Mouse (Mus musculus): Measurements from ENCODE around the gene Hmga1. TPM values are rescaled to one million over a fixed set of nuclear protein-coding genes. Genes with fewer than 3 reads are reported as not detected.

The Hmga1 gene
- polyA plus RNA-seq, 1 experiment from 2014 or later, result 186 TPM

DNA sequence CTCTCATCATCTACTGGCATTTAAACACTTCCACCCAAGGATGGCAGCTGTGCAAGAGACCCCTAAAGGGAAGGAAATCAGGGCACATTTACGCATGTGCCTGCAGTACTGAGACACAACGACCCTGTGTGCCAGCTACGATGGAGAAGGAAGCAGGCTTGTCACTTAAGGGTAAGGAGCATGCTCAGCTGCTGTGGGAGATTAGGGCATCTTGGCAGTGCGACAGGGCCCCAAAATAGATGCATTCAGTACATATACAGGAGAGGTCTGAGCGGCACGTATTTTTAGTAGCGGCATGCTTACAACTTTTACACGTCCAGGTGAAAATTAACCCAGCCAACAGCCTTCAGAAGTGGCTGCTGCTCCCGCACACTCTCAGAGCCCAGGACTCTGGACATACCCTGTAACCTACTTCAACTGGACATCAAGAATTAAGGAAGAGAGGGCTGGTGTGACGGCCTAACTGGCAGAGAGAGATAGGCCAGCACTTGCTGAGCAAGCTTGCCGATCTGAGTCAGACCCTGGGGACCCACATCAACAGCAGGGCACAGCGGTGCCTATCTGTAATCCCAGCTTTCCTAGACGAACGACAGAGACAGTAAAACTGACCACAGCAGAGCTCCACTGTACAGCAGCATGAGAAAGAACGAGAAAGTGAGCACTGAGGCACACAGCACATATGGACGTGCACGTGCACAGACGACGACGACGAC, 47.4 kb downstream of the Hmga1 start:
- Histone ChIP-seq H3K4me3 (ENCODE audit: low read length) (0 out of 2 replicates have a peak overlapping the region, but pooled peaks have one; percentile 8), H3K9me3 (replicated peaks; ENCODE audit: control insufficient read depth, low read length) (no peaks in the 10 kb centered on the region), H3K27ac (ENCODE audit: low read length) (peak overlapping the region; percentile 97), H3K27me3 (ENCODE audit: control insufficient read depth, insufficient read depth, low read length) (no peaks in the 10 kb centered on the region), H3K4me1 (ENCODE audit: control insufficient read depth, insufficient read depth, low read length) (peaks cover 65% of the 10 kb centered on the region), H3K4me2 (ENCODE audit: low read depth, low read length) (peak overlapping the region; percentile 51), H3K9ac (ENCODE audit: low read length) (peak overlapping the region; percentile 66), H3K36me3 (ENCODE audit: control insufficient read depth, insufficient read depth) (no peaks in the 10 kb centered on the region)
- 39% methylated on average over 21 of the region's 21 CpGs for WGBS
- peak; percentile 86 for ATAC-seq (replicated peaks; ENCODE audit: extremely low read depth, insufficient read depth, low FRiP score)

DNA sequence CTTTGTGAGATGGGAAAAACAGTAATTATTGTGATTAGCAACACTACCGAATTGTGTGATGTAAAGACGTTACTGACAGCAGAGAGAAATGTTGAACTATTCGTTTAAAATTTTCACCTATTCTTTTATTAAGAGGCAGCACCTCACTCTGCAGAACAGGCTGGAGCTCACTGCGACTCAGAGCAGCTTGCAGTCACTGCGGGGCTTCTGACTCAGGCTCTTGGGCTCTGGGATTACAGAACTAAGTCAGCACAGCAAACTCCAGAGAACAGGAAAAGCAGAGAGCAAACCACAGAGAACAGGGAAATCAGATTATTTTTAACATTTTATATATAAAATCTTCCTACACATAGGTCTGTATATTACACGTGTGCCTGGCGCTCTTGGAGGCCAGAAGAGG, 53.3 kb downstream of the Hmga1 start:
- peaks cover 60% of the 10 kb centered on the region for H3K4me1 ChIP-seq (ENCODE audit: control insufficient read depth, insufficient read depth, low read length)
- no peak for ATAC-seq (replicated peaks; ENCODE audit: extremely low read depth, insufficient read depth, low FRiP score)
- no peaks in the 10 kb centered on the region for H3K36me3 ChIP-seq (ENCODE audit: control insufficient read depth, insufficient read depth)
- no peaks in the 10 kb centered on the region for H3K9me3 ChIP-seq (replicated peaks; ENCODE audit: control insufficient read depth, low read length)
- no peaks in the 10 kb centered on the region for H3K27me3 ChIP-seq (ENCODE audit: control insufficient read depth, insufficient read depth, low read length)
- no peak overlapping the region for H3K9ac ChIP-seq (ENCODE audit: low read length)
- H3K27ac ChIP-seq (ENCODE audit: low read length), result no peak overlapping the region
- no peak overlapping the region for H3K4me2 ChIP-seq (ENCODE audit: low read depth, low read length)
- H3K4me3 ChIP-seq (ENCODE audit: low read length), result no peak overlapping the region
- 89% methylated on average over 7 of the region's 7 CpGs for WGBS

DNA sequence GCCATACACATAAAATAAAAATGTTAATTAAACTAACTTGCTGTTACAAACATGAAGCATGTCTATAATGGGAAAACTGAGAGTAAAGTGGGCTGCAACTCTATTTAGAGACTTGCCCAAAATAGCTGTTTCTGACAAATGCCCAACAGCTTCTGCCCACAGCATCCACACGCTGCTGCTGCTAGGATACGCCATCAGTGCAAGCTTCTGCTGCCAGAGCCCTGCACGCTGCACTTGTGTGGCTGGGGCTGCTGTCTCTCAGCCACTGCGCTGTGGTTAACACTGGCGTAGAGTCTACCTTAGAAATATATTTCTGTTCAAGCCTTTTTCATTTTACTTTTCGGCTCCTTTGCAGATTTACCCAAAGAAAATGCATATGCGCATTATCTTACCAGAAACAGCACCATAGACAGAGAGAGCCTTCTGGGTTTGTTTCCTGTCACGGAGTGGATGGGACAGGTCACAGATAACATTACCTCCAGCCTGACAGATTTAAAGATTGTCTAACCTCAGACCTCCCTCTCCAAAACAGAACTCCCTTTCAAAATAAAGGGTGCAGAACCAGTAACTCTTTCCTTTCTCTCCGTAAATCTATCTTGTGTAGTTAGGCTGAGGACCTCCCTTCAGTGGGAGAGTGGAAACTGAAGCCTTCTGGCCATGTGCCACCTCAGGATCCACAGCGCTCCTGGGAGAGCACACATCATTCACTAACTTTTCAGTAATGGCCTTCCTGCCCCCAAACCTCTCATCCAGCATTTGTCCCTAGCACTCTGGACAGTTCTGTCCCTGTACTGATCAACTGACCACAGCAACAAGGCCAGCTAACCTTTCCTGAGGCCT, 54.6 kb downstream of the Hmga1 start:
- 0 out of 2 replicates have a peak overlapping the region, but pooled peaks have one; percentile 0 for H3K9ac ChIP-seq (ENCODE audit: low read length)
- peak overlapping the region; percentile 6 for H3K4me2 ChIP-seq (ENCODE audit: low read depth, low read length)
- H3K4me1 ChIP-seq (ENCODE audit: control insufficient read depth, insufficient read depth, low read length), result peaks cover 61% of the 10 kb centered on the region
- H3K27ac ChIP-seq (ENCODE audit: low read length), result peak overlapping the region; percentile 57
- WGBS, result 44% methylated on average over 10 of the region's 10 CpGs
- no peak overlapping the region for H3K4me3 ChIP-seq (ENCODE audit: low read length)
- H3K9me3 ChIP-seq (replicated peaks; ENCODE audit: control insufficient read depth, low read length), result no peaks in the 10 kb centered on the region
- H3K36me3 ChIP-seq (ENCODE audit: control insufficient read depth, insufficient read depth), result no peaks in the 10 kb centered on the region
- no peak for ATAC-seq (replicated peaks; ENCODE audit: extremely low read depth, insufficient read depth, low FRiP score)
- no peaks in the 10 kb centered on the region for H3K27me3 ChIP-seq (ENCODE audit: control insufficient read depth, insufficient read depth, low read length)

DNA sequence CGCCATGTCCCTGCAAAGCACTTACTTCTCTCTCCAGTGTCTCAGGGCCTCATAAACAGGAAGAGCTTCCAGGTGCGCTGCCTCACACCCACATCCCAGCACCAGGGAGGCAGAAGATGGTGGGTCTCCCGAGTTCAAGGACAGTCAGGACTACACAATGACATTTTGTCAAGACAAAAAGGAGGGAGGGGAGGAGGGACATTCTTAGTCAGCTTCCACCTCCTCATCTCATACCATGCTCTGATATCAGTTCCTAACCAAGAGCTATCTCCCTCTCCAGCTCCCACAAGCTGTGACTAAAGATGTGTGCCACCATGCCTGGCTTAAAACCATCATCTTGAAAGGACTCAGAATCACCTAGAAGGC, 55.2 kb downstream of the Hmga1 start:
- Histone ChIP-seq H3K9me3 (replicated peaks; ENCODE audit: control insufficient read depth, low read length) (no peaks in the 10 kb centered on the region), H3K27me3 (ENCODE audit: control insufficient read depth, insufficient read depth, low read length) (no peaks in the 10 kb centered on the region), H3K4me2 (ENCODE audit: low read depth, low read length) (peak overlapping the region; percentile 12; the same call in 1 of the 2 replicates), H3K27ac (ENCODE audit: low read length) (peak overlapping the region; percentile 57), H3K4me3 (ENCODE audit: low read length) (no peak overlapping the region), H3K9ac (ENCODE audit: low read length) (peak overlapping the region; percentile 49), H3K4me1 (ENCODE audit: control insufficient read depth, insufficient read depth, low read length) (peaks cover 55% of the 10 kb centered on the region), H3K36me3 (ENCODE audit: control insufficient read depth, insufficient read depth) (no peaks in the 10 kb centered on the region)
- ATAC-seq (replicated peaks; ENCODE audit: extremely low read depth, insufficient read depth, low FRiP score), result no peak
- 46% methylated on average over 3 of the region's 3 CpGs for WGBS

DNA sequence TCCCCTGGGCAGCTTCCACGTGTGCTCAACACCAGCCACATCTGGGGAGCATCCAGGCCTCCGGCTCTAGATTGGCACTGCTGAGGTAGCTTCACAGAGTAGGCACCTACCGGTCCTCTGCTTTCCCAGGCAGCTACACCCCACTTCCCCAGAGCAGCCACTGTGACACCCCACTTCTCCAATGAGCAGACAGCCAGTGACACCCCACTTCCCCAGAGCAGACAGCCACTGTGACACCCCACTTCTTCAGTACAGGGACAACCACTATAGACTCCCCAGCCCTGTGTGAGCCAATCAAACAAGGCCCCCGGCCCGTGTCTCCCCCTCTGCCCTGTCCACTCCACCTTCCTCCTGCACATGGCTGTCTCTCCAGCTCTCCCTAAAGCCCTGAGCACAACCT, 55.7 kb downstream of the Hmga1 start:
- Histone ChIP-seq H3K4me2 (ENCODE audit: low read depth, low read length) (no peak overlapping the region), H3K4me1 (ENCODE audit: control insufficient read depth, insufficient read depth, low read length) (peaks cover 52% of the 10 kb centered on the region), H3K36me3 (ENCODE audit: control insufficient read depth, insufficient read depth) (0 out of 2 replicates have a peak, but pooled peaks cover under 1% of the 10 kb centered on the region), H3K27me3 (ENCODE audit: control insufficient read depth, insufficient read depth, low read length) (no peaks in the 10 kb centered on the region), H3K27ac (ENCODE audit: low read length) (peak overlapping the region; percentile 57), H3K9me3 (replicated peaks; ENCODE audit: control insufficient read depth, low read length) (no peaks in the 10 kb centered on the region), H3K4me3 (ENCODE audit: low read length) (no peak overlapping the region), H3K9ac (ENCODE audit: low read length) (peak overlapping the region; percentile 27; the same call in 1 of the 2 replicates)
- 63% methylated on average over 5 of the region's 5 CpGs for WGBS
- ATAC-seq (replicated peaks; ENCODE audit: extremely low read depth, insufficient read depth, low FRiP score), result no peak

DNA sequence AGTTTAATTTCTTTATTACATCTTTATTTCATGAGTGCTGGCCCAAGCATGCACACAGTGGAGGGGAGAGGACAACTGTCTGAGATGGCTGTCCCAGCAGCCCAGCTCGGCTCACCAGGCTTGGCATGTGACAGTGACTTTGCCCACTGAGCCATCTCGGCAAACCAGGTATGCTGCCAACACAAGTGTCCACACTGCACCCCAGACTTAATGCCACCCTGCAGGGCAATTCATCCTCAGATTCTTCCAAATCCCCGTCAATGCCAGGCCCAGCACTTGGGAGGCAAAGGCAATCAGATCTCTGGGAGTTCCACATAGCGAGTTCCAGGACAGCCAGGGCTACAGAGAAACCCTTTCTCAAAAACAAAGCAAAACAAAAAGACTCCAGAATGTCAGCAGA, 56.7 kb downstream of the Hmga1 start:
- peaks cover 52% of the 10 kb centered on the region for H3K4me1 ChIP-seq (ENCODE audit: control insufficient read depth, insufficient read depth, low read length)
- 73% methylated on average over 4 of the region's 4 CpGs for WGBS
- H3K36me3 ChIP-seq (ENCODE audit: control insufficient read depth, insufficient read depth), result peaks cover 8% of the 10 kb centered on the region; the same call in 1 of the 2 replicates
- no peak overlapping the region; the same call in 1 of the 2 replicates for H3K9ac ChIP-seq (ENCODE audit: low read length)
- H3K4me2 ChIP-seq (ENCODE audit: low read depth, low read length), result no peak overlapping the region
- H3K27me3 ChIP-seq (ENCODE audit: control insufficient read depth, insufficient read depth, low read length), result no peaks in the 10 kb centered on the region
- ATAC-seq (replicated peaks; ENCODE audit: extremely low read depth, insufficient read depth, low FRiP score), result no peak
- H3K9me3 ChIP-seq (replicated peaks; ENCODE audit: control insufficient read depth, low read length), result 0 out of 2 replicates have a peak, but pooled peaks cover 4% of the 10 kb centered on the region
- no peak overlapping the region for H3K4me3 ChIP-seq (ENCODE audit: low read length)
- no peak overlapping the region for H3K27ac ChIP-seq (ENCODE audit: low read length)

Other genes starting within 250 kb of the Hmga1 start
- gene Grm4, start 35.1 kb upstream of the Hmga1 start, polyA plus RNA-seq (2015; fragmentation: Nextera tagmentation; extraction: Ambion mirVana), result 0.25 and 0.30 TPM in 2 replicates
- gene AI413582, start 9.3 kb downstream of the Hmga1 start, polyA plus RNA-seq (2015; fragmentation: Nextera tagmentation; extraction: Ambion mirVana), result 22.2 and 22.6 TPM in 2 replicates
- gene Nudt3, start 67.0 kb downstream of the Hmga1 start, polyA plus RNA-seq (2015; fragmentation: Nextera tagmentation; extraction: Ambion mirVana), result 162 and 176 TPM in 2 replicates
- gene RPS10-NUDT3, start 78.7 kb downstream of the Hmga1 start, polyA plus RNA-seq (2015; fragmentation: Nextera tagmentation; extraction: Ambion mirVana), result not detected in 2 replicates
- gene Rps10, start 80.2 kb downstream of the Hmga1 start, polyA plus RNA-seq (2015; fragmentation: Nextera tagmentation; extraction: Ambion mirVana), result 511 and 514 TPM in 2 replicates
- gene Pacsin1, start 99.0 kb downstream of the Hmga1 start, polyA plus RNA-seq (2015; fragmentation: Nextera tagmentation; extraction: Ambion mirVana), result 0.55 and 0.76 TPM in 2 replicates
- gene Spdef, start 172.5 kb downstream of the Hmga1 start, polyA plus RNA-seq (2015; fragmentation: Nextera tagmentation; extraction: Ambion mirVana), result 0.39 and 0.61 TPM in 2 replicates

All from heart, embryonic 16.5 days (tissue).